Mouse (Mus musculus) megakaryocyte-erythroid progenitor cell, adult 5-6 weeks (primary cell): ENCODE measurements around the gene Spry2. TPM values are rescaled to one million over a fixed set of nuclear protein-coding genes. Genes with fewer than 3 reads are reported as not detected.
A peak's percentile ranks its signal among the peaks of the same experiment; 100 is the strongest.

Experiments used
- ATAC-seq: replicated peaks from 2 replicates; pipeline ENCODE4 v1.8.0; 2016; ENCODE audit warnings: mild to moderate bottlenecking, inconsistent platforms; ENCODE audit not compliant: severe bottlenecking, poor library complexity, low FRiP score, low TSS enrichment
- total RNA-seq, 2 experiments: library from RNA; stranded (forward) in 1 of 2; stranded (reverse) in 1 of 2; fragments of 200-1000, 215-1000 nt in 1 of 2; fragments of >200 nt in 1 of 2; fragmentation: Nextera tagmentation in 1 of 2; gene quantifications; 2 replicates each; pipeline ENCODE4 v1.2.3; 2014 to 2017

Gene Spry2
- total RNA-seq, 2 experiments from 2014 or later: 4.5 to 7.1 TPM

DNA sequence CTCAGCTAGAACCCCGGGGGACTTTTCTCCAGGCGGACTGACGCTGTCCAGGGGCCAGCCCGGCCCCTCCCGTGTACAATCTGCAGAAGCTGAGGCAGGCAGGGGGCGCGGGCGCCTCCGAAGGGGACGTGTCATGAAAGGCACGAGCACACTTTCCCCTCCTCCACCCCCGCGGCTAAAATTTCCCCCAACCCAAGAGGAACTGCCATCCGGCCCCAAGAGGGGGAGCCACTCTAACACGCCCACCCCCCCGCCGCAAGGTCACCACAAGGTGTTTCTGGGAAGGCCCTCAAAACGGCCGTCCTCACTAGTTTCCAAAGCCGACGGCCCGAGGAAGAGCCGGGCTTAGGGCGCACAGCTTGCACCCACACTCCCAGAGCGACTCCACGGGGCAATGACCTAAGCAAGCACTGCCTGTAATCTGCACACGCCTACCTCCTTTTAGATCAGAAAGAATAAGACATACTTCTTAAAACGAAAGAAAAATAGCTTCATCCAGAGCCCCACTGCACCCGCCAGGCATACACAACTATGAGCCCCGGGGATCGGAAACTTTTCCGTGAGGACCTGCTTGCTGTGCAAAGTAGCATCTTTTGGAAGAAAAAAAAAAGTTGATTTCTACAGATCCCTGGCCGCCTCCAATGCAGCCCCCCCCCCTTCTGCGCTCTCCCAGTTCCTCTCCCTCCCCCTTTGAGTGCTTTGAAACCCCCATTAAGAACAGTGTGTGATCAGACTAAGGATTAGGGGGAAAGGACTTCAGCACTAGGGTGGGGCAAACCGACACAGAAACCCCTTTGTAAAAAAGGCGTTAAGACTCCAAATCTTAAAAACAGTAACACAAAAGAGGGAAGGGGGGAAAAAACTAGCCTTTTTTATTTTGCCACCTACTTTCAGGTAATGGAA lies 1.4 kb downstream of the Spry2 start:
- ATAC-seq: peak; percentile 37

DNA sequence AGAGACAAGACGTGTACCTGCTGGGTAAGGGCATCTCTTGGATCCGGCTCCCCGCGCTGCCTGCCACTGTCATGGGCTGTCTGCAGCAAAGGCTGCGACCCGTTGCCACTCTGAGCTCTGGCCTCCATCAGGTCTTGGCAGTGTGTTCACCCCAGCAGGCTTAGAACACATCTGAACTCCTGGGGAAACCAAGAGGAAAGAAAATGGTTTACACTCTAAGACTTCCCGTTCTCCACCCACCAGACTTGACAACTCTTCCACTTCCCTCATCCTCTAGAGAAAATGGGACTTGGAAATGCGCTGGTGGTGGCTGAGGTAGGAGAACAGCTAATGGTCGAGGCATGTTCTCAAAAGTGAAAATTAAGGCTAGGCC lies 3.0 kb downstream of the Spry2 start:
- no peak for ATAC-seq

DNA sequence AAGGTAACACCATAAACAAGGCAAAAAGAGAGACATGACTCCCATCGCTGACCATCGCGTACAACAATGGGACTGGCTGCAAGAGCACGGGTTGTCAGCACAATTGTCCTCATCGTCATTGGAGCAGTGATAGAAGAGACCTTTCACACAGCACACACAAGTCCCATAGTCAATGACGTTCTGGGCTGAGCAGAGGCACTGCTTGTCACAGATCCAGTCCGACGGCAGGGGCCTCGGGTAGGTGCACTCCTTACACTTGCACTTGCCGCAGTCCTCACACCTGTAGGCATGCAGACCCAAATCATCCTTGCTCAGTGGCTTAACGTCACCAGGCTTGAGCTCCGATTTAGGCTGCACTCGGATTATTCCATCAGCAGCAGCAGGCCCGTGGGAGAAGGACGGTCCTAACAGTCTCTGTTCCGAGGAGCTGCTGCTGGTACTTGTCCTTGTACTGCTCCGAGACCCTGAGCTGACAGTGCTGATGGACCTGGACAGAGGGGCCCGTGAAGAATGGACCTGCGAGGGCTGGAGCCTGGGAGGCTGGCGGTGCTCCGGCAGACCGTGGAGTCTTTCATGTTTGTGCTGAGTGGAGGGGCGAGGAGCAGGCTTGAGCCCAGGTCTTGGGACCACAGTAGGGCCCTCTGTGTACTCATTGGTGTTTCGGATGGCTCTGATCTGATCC lies 3.5 kb downstream of the Spry2 start:
- no peak for ATAC-seq

DNA sequence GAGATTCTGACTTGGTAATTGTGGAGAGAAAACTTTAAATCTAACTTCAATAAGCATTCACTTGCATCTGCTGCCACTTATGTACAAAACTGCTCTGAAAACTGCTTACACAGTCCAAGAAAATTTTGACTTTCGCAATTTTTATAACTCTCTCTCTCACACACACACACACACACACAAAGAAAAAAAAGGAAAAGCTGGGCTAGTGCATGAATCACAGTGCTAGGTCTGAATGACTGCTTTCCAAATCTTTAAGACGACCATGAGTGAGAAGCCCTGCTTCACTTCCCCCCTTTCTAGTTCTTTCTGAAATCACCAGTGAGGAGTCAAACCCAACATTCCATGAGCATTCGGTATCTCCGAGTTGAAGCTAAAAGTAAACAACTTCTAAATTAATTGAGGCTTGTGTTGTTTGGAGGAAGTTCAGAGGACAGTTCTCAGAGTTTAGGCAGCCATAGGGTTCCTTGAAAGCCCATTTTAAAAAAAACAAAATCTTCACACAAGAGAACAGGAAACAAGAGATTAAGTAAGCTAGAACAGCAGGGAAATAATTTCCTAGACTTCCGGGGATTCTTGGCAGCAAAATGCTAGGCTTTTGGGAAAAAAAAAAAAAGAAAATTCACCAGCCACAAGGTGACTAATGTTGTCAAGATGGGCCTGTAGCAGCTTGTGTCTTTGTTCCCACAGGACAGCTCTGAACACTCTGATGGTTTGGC lies 5.9 kb downstream of the Spry2 start:
- no peak for ATAC-seq

DNA sequence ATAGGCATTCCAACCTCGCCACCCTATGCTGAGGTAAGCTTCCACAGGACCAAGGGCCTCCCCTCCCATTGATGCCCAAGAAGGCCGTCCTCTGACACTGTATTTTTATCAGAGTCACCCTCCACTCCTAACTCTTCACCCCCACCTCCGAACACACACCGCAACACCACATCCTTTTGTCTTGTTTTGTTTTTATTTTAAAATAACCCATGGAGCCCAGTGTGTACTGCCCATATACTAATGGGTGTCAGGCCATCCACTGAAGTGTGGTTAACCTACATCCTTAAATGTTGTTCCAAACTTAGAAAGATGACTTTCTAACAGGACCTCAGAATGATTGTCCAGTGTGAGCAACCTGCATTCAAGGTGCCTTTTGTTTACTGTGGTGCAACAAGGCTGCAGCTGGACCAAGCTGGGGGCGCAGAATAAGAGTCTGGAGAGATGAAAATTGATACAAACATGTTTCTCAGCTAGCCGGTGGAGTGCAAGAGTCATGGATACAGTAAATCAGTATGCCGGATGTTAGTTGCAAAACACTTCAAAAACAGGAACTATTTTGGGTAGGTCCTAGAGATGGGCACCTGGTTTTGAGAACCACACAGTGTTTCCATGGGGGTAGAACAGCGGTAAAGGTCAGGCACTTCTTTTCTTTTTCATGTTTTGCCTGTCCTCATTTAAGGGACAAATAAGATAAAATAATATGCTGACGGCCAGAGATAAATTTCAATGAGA lies 9.8 kb downstream of the Spry2 start:
- 0 out of 2 replicates have a peak, but pooled peaks have one; percentile 59 for ATAC-seq

DNA sequence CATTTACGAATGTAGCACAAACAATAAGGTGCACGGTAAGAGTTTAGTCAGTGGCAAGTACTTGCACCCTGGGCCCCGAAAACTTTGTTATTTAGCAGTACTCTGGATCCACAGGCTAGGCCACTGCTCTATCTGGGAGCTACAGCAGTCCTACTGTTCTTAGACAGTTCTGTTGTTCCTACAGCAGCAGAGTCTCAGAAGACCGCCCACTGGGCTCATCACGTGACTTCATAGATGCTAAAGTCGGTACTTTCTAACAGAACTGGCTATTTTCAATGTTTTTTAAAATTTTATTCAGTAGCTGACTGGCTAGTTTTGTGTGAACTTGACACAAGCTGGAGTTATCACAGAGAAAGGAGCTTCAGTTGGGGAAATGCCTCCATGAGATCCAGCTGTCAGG lies 11.4 kb downstream of the Spry2 start:
- no peak for ATAC-seq

DNA sequence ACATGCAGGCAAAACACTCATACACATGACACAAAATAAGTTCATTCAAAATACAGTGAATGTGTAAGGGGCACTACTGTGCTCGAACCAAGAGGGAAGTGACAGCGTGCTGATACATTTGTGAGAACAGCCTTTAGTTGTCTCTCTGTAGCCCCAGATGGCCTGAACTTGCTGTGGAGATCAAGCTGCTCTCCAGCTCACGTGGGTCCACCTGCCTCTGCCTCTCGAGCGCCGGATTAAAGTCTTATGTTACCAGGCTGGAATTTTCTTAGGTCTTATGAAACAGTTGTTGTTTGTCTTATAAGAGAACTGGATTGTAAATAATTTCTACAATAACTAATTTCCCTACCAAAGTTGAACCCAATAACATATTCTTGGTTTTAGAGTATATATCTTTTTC lies 13.4 kb downstream of the Spry2 start:
- no peak for ATAC-seq

DNA sequence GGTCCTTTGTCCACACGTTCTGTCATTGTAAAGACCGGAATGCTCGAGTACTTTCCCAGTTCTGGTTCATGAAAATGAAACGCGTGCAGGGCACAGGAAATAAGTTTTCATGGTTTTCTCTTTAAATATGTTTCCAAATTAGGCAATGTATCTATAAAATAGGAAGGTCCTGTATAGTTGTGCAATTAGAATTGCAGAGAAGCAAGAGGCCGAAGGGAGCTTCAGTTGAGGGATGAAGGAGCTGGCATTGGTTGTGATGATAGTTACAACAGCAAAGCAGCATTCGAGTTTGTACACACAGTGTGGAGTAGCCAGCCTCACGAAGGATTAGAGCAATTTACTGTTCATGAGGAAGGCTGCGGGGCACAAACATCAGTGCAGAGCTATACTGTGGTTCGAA lies 18.3 kb downstream of the Spry2 start:
- no peak for ATAC-seq

DNA sequence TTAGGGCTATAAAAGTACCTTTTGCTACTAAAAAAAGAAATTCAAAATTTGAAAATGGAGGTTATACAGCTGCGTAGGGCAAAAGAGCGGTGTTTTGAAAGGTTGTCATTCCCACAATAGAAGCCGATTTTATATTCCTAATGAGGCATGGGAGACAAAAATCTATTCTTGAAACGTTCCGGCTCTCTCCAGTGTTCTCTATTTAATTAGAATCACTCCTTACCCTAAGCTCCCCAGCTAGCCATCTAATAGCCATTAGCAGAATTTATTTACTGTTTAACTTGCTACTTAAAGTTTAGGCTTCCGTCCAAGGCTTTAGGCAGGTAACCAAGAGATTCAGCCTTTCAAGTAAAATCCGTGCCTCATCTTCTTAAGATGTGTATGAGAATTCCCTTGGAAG lies 20.2 kb downstream of the Spry2 start:
- no peak for ATAC-seq

DNA sequence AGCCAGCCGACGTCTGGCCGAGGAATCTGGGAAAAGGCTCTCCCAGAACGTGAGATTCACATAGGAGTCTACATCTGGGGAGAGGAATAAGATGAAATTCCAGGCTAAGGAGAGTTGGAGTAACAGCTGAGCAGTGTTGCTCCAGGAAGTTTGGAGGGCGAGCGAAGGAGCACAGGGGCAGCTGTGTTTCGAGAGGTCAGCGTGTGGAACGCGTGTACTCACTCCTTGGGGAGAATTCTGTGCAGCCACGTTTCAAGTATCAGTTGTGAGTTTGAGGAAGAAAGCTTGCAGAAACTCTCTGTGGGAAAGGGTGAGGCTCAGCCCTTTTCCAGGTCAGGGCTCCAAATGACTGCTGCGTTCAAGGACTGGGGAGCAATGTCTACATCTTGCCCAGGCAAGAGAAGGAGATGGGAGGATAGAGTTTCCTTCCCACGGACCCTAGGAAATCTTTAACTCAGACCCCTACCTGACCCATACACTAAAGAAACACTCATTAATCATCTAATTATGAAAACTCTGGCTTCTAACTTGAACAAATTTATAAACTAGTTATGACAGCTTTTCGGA lies 26.2 kb downstream of the Spry2 start:
- ATAC-seq: no peak

DNA sequence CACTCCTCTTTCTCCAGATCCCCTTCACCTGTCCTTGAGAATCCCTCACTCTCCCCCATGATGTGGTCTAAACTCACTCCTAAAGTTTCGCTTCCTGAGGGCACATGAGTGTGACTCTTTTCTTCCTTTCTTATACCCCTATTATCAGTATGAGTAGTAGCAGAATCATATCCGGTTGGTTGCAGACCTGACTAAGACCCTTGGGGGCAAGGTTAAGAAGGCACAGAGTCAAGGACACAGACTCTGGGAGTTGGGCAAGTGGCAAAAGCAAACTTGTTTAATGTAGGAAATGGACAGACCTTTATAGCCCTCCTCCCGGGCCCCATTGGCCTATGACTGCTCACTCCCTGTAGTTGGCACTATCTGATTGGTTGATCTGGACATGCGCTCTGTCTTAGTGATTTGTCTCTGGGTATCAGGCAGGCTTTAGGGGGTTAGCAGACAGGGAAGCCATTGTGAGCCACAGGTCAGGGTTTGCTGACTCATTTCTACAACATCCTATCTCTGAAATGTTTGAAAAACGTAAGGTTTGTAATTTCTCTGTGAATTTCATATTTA lies 31.2 kb downstream of the Spry2 start:
- ATAC-seq: peak; percentile 34; the same call in 1 of the 2 replicates

DNA sequence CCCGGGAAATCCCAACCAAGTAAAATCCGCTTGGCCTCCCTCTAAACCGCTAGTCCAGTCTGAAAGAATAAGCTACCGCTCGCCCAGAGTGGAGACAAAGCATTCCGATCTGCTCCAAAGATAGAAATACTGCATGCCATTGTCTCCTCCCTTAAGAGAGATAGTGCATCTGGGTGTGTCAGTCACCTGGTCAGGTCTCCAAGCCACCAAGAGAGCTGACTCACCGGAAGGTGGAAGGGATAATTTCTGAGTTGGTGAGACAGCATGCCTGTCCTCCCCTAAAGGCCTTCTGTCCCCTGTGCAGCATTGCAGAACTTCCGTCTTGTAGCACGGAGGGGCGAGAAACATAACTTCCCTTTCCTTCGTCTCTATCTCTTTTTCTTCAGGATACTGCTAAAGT lies 34.4 kb downstream of the Spry2 start:
- ATAC-seq: no peak

DNA sequence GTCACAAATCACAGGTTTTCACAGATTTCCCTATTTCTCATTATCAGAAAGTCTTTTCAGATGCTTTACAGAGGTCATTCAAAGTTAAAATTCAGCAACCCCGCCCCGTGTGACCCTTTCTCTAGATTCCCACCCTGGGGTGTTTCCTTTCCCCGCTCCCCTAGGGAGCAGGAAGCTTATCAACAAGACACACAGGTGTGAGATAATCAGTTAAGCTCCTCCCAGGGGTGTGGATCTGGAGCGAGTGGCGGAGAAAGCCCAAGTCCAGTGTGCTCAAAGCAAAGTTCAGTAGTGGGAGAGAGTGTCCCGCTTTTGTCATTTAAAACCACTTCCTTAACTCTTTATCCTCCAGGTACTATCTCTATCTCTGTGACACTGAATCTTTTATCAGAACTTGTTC lies 35.7 kb downstream of the Spry2 start:
- ATAC-seq: no peak

DNA sequence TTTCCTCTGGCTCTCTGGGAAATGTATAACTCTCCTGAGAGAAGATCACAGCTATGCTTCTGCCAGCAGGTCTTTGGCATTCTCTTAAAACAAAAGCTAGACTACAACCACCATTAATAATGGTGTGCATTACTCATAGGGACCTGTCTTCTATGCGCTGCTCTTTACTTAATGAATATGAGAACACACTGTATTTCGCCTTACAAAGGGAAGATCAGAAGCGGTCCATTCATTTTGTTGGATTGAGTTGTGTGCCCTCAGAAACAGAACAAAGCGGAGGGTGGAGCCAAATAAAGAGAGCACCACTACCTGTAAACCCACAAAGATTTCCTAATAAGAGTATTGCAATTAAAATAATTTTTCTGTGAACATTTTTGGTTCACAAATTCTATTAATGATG lies 36.3 kb downstream of the Spry2 start:
- no peak for ATAC-seq

DNA sequence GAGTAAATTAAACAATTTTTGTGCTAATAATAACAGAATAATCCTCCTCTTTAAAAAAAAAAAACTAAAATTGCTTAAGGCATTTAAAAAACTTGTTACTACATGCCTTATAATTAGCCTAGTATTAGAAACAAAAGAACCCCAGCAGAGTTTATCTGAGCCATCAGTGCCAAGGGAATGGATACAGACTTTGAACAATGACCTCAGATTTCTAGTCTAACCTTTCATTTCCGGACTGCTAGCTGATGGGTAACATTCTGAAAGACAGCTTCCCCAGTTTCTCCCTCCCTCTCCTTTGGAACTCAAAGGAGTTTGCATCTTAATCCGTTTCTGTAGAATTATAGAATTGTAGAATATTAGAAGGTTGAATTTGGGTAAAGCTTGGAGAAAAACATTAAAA lies 36.7 kb downstream of the Spry2 start:
- no peak for ATAC-seq

DNA sequence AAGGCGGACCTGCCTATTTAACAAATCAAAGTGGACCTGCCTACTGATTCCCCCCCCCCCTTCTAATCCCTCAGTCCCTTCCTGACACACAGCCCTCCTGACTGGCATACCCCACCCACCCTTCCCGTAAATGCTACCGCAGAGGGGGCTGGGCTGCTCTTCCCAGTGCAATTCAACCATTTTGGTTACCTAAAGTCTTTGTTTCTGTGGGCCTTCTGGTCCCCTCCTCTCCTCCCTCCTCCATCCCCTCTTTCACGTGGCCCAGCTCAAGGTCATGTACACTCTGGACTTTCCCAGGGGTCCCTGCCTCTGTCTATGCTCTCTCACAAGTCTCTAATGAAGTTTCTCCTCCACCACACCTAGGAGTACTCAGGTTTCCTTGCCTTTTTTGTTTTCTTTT lies 37.3 kb downstream of the Spry2 start:
- ATAC-seq: no peak

DNA sequence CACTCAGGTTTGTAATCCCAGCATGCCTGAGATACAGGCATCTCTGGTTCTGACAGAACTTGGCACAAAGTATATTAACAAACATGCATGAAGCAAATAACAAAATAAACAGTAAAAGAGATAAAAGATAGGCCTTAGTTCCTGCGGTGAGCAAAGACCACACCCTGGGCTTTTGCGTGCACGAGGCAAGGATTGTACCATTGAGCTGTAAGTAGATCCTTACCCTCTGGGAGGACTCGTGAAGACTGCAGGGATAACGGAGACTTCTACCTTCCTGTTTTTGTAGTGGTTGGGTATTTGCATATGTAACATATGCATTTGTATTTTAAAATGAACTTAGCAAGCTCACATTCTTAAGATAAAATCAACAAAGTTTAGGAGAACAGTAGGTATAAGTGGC lies 37.7 kb downstream of the Spry2 start:
- ATAC-seq: no peak

DNA sequence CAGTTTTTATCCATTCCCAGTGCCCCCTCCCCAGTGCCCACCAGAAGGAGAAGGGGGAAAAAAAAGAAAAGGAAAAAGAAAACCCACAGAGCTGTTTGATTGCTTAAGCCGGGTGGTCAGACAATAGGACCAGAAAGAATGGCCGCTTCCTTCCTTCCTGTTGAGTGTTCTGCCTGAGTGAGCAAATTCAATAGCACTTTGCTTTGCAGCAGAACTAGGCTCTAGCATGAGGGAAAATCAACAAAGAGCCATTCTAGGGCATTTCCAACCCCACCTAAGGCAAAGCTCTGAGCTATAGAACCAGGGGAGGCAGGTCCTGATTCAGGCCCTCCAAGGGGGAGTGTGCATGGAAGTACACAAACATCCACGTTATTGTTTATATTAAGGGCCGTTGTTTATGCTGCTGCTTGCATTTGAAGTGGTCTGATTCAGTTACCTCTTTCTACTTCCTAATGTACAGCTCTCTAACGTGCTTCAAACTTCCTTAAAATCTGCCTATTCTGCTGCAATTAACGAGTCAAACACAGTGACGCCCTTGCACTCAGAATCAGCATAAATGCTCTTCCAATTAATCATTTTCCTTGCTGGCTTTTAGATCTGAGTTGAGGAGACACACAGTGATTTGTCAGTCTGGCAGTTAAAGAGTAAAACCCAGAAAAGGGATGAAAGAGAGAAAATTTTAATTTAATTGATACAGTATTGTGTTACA lies 45.1 kb downstream of the Spry2 start:
- ATAC-seq: no peak
